Mouse (Mus musculus): ENCODE data around the gene Olfr844. TPM values are rescaled to one million over a fixed set of nuclear protein-coding genes. Genes with fewer than 3 reads are reported as not detected.

Olfr844 gene
- not detected for polyA plus RNA-seq (2017; shearing (Covaris generic))

DNA sequence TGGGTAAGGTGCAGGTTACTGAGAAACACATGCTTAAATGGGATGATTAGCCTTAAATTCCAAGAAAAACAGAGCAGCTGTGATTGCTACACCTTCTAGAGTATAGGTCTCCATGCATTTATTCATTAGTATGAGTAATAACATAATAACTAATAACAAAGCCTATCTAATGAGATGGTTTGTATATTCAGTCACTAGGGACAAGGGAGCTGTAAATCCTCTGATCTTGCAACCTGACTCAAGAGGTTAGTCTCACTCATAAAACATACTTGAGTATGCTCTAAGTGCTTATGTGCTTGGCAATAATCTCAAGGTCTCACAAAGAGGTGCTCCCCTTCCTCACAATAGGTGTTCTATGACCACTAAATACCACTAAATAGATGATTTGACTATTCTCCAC is at the start of gene Olfr844:
Gene Olfr844, plus strand, starts transcription at position 301 of the 400 bp plus-strand sequence.

GRCm38 (mm10) chr9:19336157-19336556 is 20.0 kb downstream of the Olfr844 start, which contains the start of gene Olfr845:
TSS of gene Olfr845 (plus strand) at chr9:19336457.

DNA sequence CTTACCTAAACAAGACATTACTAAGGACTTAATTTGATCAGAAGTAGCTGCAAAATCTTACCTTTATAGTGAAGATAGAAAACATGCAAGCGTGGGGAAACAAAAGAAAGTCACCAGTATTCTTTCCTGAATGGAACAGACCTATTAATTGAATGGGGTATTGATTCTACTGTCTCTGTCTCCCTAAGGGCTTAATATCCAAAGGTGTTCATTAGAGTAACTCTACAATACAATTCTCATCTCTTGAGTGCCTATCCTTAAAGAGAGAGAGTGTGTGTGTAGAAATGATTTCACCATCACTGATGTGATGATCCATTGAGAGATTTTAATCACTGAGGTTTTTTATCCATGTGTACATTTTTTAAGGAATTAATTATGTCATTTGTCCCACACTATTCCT is 47.8 kb downstream of the Olfr844 start, which contains the start of gene Olfr846:
Gene Olfr846, minus strand, starts transcription at position 101 of the 400 bp plus-strand sequence.

Other genes starting within 250 kb of the Olfr844 start
- gene Olfr836, start 196.0 kb upstream of the Olfr844 start, polyA plus RNA-seq (2017; shearing (Covaris generic)), result 0.14 TPM
- gene Olfr837, start 180.0 kb upstream of the Olfr844 start, polyA plus RNA-seq (2017; shearing (Covaris generic)), result not detected
- not detected for gene Olfr839-ps1, start 139.0 kb upstream of the Olfr844 start, polyA plus RNA-seq (2017; shearing (Covaris generic))
- not detected for gene Olfr843, start 64.4 kb upstream of the Olfr844 start, polyA plus RNA-seq (2017; shearing (Covaris generic))
- gene Olfr845, start 20.1 kb downstream of the Olfr844 start, polyA plus RNA-seq (2017; shearing (Covaris generic)), result not detected
- gene Olfr846, start 47.7 kb downstream of the Olfr844 start, polyA plus RNA-seq (2017; shearing (Covaris generic)), result not detected
- not detected for gene Olfr847, start 62.3 kb downstream of the Olfr844 start, polyA plus RNA-seq (2017; shearing (Covaris generic))
- gene Olfr849, start 123.9 kb downstream of the Olfr844 start, polyA plus RNA-seq (2017; shearing (Covaris generic)), result not detected
- gene Olfr850, start 161.9 kb downstream of the Olfr844 start, polyA plus RNA-seq (2017; shearing (Covaris generic)), result not detected
- not detected for gene Olfr851, start 176.9 kb downstream of the Olfr844 start, polyA plus RNA-seq (2017; shearing (Covaris generic))
- gene Olfr853, start 224.7 kb downstream of the Olfr844 start, polyA plus RNA-seq (2017; shearing (Covaris generic)), result not detected

Measured in naive thymus-derived CD4-positive, alpha-beta T cell, adult 5 months (primary cell).